Mouse (Mus musculus) spleen, postnatal 10 days (tissue): ENCODE results near the gene Spg11.

Experiments
- DNase-seq, 2 experiments: peaks; one replicate each; pipeline ENCODE4 v3.0.0; 2021 to 2022; ENCODE audit warnings: low spot score in 2 of 2

Gene Spg11

DNA sequence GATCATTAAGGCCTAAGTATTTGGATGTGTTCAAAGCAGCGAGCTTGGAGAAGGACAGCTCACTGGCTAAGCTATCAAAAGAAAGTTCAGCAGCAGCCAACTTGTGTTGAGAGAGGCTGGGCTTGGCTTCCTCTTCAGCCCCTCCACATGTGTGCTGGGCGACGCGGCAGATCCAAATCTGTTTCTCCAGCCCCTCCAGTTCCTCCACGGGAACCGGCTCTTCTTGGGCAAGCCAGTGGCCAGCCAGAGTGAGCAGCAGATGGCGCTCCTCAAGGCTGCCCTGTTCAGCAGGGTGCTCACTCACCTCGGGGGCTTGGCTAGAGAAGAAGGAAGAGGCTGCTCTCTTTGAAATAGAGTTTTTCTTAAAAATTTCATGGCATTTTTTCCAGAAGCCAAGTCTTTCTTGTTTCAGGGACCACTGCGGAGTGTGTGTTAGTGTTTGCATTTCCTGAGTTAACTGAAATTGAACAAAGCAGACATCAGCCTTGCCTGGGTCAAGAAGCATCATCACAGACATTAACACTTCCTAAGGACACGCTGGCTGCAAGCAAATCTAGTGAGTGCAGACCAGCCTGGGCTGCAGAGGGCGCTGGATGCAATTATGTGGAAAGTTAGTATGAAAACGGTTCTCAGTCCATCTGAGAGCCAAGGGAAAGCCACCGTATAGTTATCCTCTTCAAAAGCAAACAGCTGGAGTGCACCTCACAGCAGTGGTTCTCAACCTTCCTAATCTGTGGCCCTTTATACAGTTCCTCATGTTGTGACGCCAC, 52.8 kb downstream of the Spg11 start:
- peak in 1 of 2 experiments; percentile 28 for DNase-seq

DNA sequence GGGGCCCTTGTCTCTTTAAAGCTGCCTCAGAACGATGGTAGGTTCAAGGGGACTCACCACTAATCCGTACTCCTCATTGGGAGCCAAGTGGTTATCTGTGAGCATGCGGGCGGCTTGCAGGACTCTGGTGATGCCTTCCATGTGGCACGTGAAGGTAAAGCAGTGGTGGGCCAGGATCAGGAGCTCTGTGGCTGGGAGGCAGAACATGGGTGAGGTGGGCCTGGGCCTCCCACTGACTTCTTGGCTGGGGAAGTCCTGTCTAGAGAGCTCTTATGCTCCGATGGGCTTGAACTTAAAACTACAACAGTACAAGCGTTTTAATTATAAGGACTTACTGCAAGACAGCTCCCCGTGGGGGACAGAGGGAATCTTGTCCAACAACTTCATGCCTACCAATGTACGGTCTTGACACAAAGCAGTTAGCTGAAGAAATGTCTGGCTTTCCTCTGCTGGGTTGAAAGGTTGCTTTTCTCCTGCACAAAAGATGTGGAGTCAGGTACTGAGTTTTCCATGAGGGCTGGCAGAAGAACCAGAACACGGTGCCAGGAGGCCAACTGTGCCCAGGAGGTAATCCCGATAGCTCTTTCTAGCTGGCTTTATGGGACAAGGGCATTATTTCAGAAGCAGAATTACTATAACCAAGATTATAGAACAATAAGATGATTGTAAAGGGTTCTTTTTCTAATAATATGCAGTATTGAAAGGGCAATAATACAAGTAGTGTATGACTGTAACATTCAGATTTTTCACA, 58.6 kb downstream of the Spg11 start:
- no peak for DNase-seq

DNA sequence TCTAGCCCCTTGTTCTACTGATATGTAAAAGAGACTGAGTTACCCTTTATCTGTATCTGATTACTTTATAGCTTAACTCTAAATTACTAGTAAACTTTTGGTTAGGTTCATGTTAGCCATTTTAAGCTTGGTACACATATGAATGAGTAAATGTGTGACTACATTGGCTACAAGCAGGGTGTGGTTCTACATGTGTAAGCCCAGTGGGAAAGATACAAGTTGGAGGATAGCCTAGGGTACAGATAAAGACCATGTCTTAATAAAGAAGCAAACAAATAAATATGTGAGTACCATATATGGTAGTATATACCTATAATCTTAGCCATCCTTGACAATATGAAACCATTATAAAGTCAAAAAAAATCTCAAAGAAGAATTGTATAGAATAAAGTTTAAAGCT, 74.3 kb downstream of the Spg11 start:
- DNase-seq = no peak

DNA sequence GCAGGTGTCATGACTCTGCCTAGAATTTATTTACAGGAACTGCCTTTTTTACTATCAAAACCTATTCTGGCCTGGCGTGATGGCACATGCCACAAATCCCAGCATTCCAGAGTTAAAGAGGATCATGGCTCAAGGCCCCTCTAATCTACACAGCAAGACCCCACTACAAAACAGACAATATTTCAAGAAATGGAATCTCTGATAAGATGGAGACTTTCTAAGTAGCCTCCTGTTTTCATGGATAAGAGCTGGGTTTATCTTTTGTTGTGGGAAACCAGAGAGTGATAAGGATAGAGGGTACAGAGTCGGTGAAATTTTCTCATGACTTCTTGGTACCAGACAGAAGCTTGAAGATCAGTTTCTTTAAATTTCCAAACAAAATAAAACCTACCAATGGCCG, 82.1 kb downstream of the Spg11 start:
- DNase-seq = no peak

DNA sequence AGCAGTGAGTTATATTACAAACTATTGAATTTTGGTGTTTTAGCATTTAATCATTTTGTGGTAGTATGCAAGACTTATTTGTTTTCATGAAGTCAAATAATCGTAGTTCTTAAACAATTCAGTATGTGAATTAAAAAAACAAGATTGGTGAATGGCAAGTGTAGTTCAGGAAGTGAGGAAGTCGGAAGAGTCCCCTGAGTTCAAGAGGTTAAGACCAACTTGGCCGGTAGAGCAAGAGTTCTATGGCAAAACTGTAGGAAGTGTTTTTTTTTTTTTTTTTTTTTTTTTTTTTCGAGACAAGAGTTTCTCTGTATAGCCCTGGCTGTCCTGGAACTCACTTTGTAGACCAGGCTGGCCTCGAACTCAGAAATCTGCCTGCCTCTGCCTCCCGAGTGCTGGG, 86.2 kb downstream of the Spg11 start:
- no peak for DNase-seq

DNA sequence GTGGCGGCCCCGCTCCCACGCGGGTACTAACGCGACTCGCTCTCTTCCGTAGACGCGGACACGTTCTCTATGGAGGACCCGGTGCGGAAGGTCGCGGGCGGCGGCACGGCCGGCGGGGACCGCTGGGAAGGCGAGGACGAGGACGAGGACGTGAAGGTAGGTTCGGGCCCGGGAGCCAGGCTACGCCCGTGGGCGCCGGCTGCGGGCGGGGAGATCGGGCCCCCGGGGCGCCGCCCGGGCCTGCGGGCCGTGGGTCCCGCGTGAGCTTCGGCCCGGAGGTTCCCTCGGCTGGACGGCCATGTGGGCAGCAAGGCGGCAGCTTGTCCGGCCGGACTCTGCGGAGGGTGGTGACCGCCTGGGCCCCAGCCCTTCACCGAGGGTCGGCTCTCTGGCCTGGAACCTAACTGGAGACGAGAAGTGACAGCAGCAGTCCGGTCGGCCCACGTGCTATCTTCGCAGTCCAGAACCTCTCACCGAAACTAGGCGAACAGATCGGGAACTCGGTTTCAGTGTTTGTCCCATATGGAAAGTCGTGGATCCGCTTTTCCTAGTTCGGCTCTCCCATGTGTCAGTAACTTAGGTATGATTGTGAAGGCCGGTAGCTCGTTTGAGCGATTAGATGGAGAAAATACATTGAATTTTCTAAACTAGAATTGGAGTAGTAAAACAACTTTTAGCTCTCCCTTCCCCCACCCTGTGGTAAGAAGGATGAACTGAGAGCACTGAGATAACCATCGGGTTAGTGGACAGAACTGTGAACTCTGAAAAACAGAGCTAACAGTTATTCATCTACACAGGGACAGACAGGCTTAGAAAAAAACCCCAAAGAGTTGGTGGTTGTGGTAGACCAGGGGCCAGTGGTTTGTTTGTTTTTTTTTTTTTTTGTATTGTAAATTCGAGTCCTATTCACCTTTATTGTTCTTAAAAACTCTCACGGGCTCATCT, 89.2 kb downstream of the Spg11 start:
- peak in 1 of 2 experiments; percentile 62 for DNase-seq

DNA sequence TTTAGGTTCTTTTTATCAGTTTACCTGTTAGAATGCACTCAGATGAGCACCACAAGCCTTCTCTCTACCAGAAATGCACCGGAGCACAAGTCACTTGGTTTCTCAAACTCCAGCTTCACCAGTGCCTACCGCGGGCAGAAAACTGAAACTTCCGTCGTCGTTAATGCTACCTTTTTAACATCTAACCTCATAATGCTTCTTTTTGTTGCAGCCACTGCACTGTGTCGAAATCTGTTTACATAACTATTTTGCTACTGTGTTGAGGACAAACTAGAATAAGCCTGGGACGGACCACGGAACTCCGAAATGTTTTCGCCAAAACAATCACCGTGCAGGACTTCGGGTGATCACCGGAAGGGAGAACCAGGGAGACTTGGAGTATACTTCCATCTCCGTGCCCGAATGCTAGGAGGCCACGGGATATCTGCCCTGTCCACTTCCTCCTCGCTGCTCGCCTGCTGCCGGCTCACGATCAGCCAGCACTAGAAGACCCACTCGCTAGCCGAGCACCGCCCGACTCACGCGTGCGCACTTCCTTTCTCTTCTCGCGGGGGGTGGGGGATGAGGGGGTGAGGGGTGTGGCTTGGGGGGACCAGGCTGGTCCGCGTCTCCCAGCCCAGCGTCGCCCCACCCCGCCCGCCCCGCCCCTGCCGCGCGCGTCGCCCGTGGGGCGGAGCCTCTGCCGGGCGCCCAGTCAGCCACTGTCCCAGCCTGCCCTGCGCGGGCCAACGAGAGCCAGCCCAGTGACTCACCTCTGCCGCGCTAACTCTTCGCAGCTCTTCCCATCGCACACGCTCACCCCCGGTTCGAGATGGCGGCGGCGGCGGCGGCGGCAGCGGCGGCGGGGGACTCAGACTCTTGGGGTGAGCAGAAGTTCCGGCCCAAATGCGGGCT, 90.1 kb downstream of the Spg11 start, which contains the start of gene Eif3j1:
Gene Eif3j1 (plus strand): TSS at position 685 of the 894 bp plus-strand sequence.
- DNase-seq = peak; percentile 84 to 92

DNA sequence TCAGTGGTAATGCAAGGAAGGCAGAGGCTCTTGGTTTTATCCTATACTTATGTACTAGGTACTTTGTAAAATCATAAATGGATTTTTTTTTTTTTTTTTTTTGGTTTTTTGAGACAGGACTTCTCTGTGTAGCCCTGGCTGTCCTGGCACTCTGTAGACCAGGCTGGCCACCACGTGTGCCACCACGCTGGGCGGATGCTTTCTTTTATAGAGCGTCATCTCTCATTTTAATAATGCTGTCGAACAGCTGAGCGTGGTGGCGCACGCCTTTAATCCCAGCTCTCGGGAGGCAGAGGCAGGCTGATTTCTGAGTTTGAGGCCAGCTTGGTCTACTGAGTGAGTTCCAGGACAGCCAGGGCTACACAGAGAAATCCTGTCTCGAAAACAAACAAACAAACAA, 91.1 kb downstream of the Spg11 start:
- DNase-seq = peak in 1 of 2 experiments; percentile 19

DNA sequence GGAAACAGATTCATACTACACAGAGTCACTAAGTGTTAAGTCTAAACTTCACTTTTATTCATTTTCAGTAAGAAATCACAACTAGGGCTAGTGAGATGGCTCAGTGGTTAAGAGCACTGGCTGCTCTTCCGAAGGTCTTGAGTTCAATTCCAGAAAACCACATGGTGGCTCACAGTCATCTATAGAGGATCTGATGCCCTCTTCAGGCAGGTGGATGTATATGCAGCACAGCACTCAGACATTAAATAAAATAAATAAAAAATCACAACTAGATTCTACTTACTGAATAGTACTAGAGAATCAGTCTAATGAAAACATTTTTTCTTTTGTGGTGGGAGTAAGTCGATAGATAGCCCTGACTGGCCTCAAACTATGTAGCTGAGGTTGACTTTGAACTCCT, 95.9 kb downstream of the Spg11 start:
- DNase-seq = no peak

DNA sequence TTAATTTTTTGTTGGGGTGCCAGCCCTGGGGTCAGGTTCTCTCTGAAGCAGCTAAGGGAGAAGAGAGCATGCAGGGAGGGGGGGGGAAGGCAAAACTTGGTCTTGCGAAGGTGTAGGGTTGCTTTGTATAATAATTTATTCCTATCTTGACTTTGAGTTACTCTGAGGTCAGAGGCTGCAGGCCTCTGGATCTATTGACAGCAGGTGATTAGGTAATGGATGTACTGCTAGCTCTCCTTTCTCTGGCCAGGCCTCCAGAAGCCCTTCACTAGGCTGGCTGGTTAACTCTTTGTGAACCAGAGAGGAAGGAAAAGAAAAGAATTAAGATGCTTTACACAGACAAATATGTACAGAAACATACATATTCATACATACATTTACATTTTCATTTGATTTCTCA, 99.5 kb downstream of the Spg11 start:
- DNase-seq = no peak

DNA sequence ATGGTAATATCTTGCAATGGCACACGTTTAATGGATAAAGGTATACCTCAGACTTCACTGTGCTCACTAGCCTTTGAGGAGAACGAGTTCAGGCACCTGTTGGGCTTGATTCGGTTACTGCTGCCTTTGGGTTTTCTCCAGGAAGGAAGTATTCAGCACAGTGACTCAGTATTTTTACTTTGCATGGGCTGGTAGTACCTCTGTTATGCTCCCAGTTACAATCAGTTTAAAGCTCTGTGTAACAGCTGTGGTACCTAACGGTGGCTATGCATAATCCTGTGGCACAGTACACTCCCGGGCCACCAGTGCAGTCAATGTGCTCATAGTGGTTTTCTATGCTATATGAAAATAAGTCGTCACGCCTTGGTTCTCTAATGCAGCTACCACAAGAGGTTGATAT, 106.7 kb downstream of the Spg11 start:
- no peak for DNase-seq

DNA sequence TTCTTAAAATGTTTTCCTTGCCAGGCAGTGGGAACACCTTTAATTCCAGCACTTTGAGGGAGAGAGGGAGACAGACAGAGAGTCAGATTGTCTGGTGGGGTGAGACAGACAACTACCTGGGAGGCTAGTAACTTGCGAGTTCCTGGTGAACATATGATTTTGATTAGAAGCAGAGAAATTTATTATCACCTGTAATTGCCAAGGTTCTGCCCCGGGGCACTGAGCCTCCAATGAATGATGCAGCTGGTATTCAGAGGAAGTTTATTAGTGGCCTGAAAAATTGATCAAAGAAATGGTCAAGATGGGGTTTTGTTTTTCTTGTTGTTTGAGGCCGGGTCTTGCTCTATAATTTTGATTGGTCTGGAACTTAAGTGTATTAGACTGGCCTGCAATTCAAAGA, 109.4 kb downstream of the Spg11 start:
- no peak for DNase-seq
